Mouse (Mus musculus): ENCODE measurements at regions not wholly inside any gene's neighbourhood (a gene's known extent, or its start where the extent isn't known, plus 50 kb on each side); places are given as distances from the start of the nearest gene placed in this dataset.
"Not testable (repeated sequence)": the region's sequence is repeated elsewhere in the genome, so short reads cannot be mapped to it uniquely, and the experiment has no call there.

DNA sequence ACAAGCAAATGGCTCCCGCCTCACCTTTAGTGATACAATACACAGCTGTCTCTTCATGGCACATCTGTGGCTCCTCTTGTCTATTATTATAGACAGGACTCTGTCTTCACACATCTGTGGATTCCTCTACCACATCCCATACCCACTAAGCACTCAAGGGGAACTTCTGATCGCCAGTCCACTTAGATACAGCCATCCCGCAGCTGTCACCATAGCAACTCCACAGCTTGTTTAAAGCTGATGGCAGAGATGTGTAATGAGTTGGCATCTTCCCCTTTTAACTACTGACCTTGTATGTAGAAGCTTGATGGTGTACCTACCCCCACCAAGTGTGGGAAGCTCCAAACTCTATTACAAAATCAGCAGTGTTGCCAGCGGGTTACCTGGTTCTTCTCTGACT, 109.5 kb upstream of the Pfn2 start:
- intact Hi-C loops (cut with DNase I) = no loop called here

DNA sequence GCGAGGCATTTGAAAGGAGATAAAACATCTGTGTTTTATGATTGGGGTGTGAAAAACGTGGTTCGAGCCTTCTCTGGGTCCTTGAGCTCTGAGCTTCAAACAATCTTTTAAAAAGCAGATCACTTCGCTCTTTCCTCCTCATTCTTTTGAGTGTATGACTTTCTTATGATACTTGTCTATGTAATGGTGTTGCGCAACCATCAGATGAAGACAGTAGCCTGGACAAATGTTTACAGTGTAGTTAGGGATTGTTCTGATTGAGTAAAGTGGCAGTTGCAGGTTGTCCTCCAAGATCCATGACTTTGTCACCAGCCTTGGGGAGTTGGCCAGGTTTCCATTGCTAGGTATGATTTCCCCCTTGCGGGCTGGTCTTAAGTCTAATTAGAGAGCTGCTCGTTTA, 116.1 kb upstream of the Pfn2 start:
- intact Hi-C loops (cut with DNase I) = no loop called here

DNA sequence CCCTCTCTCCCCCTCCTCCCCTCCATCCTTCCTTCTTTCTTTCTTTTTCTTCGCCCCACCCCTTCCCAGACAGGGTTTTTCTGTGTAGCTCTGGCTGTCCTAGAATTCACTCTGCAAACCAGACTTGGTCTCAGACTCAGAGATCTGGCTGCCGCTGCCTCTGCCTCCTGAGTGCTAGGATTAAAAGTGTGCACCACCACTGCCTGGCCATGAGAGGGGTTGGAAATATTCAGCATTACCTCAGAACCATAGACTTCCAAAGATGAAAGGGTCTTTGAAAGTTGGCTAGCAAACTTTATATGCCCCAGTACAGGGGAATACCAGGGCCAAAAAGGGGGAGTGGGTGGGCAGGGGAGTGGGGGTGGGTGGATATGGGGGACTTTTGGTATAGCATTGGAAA, 122.7 kb upstream of the Pfn2 start:
- intact Hi-C loops (cut with DNase I) = not testable (repeated sequence)

DNA sequence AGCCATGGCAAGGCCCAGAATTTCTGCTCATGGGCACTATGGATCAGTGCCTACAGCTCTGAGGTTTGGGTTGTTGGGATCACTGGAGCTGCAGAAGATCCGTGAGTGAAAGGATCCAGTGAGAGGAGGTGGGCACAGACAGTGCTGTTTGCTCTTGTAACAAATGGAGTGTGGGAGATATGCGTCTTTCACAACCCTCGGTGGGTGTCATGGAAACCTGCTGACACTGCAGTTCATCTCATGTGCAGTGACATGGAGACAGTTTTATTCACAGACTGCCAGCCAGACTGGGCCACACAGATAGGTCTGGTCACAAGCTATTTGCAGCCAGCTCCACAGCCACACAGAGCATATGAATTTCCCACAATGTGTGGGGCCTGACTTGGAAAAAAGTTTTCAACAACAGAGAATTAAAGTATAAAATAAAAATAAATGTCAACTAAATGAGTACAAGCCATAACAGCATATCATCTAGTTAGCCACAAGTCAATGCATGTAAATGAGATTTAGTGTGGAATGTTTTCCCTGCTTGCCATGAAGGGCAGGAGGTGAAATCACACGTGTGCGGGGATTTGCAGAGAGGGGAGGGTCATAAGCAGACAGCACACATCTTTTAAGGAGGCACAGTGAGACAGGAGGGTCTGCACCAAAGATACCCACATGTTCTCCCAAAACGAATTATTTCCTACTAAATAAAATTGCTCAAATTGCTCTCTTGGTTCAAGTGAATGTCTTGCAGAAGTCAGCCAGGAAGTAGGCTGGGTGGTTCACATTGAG, 124.8 kb upstream of the Pfn2 start:
- intact Hi-C loops (cut with DNase I) = no loop called here

DNA sequence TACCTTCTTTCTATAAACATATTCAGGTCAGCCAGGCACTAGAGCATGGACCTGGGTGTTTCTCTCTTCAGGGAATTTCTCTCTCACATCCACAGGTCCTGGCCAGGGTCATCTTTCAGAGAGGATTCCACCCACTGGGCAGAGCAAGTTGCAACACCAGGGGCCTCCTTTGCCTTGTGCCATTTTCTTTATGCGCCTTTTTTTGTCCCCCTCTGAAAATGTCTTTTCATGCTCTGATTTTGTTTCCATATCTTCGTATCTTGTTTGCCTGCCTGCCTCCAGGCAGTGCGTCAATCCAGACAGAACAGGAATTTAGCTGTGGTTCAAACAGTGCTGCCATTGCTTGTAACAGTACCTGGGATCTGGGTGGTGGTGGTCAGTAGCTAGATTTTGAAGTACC, 125.7 kb upstream of the Pfn2 start:
- intact Hi-C loops (cut with DNase I) = no loop called here

DNA sequence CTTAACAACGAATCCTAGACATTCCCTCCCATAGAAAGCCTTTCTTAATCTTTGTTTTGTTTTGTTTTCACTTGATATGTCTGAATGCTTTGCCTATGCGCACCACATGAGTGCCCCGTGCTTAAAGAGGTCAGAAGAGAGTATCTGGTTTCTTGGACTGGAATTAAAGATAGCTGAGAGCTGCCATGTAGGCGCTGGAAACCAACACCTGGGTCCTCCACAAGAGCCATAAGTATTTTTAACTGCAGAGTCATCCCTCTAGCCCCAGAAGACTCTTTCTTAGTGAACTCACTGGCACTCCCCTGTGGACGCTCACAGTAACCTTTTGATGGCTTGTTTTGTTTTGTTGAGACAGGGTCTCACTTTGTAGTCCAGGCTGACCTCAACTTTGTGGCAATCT, 127.5 kb upstream of the Pfn2 start:
- intact Hi-C loops (cut with DNase I) = no loop called here

DNA sequence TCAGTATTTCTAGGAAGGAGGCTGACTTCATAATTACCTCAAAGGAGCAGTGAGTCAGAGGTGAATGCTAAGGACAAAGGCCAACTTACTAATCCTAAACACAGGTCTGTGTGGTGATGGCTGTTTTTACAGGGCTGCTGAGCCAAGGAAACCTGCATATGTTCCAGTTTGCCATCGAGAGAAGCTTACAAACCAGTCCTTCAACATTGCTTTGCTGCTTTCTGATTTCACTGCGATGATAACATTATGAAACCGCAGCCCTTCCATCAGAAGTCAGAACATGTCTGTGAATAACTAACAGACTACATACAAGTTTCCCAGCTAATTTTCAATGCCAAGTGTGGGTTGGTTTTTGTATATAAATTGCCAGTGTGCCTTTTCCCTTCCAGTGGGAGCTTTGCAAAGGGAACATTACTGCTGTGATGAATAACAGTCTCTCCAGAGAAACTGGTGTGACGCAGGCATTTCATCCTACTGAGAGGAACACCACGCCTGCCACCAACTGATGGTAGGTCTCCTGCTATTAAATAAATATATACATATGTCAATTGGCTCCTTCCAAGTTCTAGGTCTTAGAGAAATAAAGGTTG, 128.9 kb upstream of the Pfn2 start:
- intact Hi-C loops (cut with DNase I) = no loop called here

DNA sequence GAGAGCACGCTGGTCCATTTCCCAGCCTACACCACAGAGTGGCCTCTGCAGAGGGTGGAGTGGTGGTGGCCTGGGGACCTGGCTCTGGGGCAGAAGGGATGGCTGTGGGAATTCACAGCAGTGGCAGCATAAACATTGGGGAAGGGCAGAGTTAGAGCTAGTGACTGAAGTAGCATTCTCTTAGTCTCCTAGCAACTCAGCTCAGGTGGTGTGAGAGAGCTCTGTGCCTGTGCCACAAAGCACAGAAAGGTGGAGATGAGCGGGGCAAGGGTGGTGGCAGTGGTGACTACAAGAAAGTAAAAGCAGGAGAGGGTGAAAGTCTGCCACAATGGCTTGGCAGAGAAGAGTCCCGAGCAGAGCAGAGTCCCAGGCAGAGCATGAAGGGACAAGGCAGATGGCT, 140.3 kb upstream of the Pfn2 start:
- intact Hi-C loops (cut with DNase I) = no loop called here

DNA sequence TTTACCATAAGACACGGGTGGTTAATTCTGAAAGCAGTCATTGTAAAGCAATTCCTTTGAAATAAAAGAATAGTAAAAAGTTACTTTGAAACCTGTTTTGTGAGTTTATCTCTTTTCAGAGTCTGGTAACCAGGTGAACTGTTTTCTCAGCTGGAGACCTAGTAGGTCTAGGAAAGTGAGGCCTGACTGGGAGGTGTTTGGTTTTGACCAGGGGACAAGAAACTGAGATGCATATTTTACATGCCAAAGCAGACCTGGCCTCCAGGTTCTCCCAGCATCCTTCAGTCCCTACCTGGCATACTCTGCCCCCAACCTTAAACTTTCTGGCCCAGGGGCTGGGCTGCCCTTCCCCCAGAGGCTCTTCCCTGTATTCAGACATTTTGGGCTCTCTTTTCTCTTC, 142.9 kb upstream of the Pfn2 start:
- intact Hi-C loops (cut with DNase I) = loop anchor here (10.0 kb wide), 1 partner anchor 136 kb away; no protein-coding TSS in a partner anchor

DNA sequence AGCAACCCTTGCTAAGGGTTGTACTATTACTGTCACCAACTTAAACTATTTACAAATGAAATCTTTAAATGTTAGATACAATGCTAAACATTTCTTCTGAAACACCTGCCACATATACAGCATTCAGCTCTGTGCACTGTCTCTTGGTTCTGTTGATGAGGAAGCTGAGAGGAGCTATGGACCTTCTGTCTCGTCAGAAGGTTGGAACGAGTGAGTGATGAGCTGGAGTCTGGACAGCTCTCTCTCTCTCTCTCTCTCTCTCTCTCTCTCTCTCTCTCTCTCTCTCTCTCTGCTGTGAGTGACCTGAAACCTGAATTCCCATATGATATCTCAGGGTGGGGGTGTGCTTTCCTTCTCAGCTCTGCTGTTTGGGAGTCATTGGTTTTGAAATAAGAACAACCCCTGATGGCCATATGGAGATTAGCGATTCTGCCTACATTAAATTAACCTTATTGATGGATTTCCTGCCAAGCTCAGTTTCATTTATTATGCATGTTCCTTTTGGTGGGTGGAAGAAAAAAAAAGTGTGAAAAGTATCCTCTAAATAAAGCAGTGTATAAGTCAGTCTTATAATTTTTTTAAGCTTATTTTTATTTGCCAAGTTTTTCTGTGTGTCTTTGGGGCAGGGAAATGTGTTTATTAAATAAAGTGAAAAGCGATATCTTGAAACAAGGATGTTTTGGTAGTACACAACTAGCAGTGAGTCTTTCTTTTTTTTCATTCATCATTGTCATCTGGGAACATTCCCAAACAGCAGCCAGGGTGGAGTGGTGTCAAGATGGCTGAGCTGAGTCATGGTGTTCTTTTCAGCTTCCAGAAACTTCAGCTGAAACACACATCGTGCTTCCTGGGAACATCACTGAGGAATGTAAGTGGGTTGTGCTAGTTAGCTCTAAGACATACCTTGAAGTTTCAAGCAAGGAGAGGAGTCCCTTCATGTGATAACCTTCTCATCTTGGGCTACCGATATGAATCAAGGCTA, 150.5 kb upstream of the Pfn2 start:
- intact Hi-C loops (cut with DNase I) = loop anchor here (10.0 kb wide), 1 partner anchor 144 kb away; no protein-coding TSS in a partner anchor

DNA sequence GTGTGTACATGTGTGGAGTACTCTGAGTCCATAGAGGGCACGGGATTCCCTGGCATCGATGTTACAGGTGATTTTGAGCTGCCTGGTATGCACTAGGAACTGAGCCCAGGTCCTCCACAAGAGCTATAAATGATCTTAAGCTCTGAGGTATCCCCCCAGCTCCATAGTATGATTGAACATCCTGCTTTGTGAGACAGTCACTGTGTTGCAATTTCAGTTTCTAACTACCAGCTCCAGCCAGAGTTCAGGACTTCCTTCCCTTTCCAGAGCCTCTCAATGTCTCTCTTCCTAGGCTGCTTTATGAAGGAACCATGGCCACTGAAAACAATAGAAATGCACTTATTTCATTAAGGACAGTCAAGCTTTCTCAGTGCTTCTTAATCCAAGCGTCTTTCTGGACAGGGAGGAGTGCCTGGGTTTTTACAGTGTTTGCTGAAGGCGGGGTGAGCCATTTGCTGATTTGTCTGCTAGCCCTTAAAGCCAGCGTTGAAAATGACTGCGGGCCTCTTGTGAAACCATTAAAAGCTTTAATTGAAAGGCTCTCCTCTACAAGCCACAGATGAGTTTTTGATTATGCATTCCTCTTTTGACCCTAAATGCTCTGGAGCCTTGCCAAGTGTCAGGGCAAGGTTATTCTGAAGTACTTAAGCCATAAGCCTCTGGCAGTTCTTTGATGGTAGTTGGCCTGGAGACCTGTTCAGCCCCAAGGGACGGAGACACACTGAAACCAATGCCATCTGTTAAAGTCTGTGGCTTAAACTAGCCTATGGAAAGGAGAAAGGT, 155.1 kb upstream of the Pfn2 start:
- intact Hi-C loops (cut with DNase I) = no loop called here

DNA sequence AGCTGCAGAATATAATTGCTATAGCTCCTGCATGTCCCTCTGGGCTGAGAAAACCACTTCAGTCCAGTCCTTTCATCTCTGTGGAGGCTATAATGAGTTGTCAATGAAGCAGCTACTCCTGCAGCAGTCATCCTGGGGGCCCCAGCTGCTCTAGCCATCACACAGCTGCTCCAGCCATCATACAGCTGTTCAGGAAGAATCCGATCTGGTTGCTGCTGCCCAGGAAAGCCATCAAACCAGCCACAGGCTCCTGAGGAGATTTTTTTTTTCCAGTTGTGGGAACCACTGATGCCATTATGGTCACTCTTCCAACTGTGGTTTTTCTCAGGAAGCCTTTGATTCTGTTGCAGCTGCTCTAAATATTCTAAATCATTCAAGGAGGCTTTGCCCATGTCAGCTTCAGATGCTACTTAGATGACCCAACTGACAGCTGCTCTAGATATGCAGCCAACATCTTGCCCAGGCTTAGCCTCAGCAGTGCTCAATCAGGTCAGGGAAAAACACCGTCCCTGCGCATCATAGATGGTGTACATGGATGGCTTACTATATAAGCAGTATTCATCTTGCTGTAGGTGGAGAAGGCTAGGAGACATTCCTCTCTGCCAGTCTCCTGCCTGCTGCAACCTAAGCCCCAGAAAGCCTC, 177.0 kb upstream of the Pfn2 start:
- intact Hi-C loops (cut with DNase I) = no loop called here

DNA sequence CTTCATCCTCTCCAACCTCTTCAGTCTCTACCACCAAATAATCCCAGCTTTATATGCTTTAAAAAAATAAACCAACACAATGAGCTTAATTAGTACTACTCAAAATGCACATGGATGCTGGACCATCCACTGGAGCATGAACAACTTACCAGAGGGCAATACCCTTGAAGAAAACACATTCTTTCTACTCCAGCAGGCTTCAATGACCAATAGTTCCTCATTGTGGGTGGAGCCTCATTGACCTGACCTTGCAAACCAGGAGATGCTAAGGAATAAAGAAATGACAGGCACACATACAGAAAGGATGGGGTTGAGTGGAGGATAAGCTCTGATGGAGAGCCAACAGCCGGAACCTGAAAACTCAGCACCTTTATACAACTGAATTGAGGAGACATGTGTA, 201.7 kb upstream of the Pfn2 start:
- intact Hi-C loops (cut with DNase I) = no loop called here

DNA sequence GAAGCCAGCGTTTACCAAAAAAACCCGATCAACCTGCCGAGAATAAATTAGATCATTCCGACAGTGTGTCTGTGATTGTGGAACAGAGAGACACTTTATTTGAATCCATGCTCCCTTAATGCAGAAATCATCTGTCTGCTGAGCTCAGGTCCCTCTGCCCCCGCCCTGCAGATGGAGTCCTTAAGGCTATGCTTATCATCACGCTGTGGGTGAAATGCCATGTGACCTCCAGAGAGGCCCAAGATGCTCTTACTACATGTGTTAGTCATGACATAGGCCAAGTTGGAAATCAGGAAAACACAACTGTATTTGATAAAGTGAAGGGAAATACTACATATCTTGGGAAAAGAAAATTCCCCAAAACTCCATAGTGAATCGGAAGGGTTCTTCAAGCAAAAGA, 206.8 kb upstream of the Pfn2 start:
- intact Hi-C loops (cut with DNase I) = no loop called here

DNA sequence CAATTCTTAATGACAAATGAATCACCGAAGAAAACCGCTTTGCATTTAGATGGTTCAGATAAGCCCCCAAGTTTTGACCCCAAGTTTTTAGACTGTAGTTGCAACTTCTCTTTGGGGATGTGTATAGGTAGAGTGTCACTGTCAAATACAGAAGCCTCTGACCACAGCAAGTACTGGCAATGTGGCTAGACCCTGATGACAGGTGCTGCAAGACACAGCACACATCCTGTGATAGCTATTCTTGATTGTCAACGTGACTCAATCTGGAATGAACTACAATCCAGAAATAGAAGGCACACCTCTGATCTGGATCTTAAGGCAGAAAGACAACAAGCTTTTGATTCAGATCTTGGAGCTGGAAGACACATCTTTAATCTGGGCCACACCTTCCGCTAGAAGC, 207.3 kb upstream of the Pfn2 start:
- intact Hi-C loops (cut with DNase I) = no loop called here

DNA sequence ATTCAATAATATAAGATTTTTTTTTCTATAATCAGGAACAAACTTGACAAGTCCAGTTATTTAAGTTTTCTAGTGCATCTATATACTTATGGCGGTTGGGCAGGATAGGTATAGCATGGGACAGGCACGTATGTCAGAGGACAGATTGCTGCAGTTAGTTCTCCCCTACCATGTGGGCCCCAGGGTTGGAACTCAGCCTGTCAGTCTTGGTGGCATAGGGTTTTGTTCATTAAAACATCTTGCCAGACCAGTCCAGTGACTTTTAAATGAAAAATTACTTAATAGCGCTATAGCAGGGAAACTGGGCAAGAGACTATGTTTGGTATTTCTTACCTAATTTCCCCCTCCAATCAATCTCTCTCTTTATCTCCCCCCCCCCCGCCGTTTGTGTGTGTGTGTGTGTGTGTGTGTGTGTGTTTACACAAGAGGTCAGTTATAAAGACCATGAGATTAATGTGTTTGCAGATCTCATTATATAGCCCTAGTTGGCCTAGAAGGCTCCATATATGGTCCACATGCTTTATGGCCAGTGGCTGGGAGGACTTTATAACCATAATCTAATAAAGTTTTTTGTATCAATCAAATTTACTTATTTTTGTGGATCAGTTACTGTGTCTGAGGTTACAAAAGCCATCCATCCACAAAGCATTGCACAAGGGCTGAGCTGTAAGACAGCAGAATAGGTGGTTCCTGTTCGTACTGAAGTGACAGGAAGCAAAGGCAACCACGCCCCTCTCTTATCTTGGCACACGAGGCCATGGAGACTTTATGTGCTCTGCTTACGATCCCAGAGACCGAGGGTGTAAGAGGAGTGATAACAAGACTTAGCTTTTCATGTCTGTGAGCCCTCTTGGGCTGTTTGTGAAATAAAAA, 208.5 kb upstream of the Pfn2 start:
- intact Hi-C loops (cut with DNase I) = no loop called here

DNA sequence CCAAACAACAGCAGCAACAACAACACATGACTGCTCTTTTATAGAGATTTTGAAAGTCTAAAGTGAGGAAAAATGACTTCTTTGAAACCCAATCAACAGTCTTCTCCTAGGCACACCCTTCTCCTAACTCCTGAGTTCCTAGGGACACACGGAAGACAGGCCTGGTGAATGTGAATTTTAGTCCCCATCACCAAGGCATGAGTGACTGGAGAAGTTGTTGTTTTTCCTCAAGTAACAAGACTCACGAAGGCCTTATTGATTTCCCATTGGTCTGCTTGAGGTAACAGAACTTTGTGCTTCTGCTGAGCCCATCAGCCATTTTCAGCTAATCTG, 209.2 kb upstream of the Pfn2 start:
- intact Hi-C loops (cut with DNase I) = no loop called here

DNA sequence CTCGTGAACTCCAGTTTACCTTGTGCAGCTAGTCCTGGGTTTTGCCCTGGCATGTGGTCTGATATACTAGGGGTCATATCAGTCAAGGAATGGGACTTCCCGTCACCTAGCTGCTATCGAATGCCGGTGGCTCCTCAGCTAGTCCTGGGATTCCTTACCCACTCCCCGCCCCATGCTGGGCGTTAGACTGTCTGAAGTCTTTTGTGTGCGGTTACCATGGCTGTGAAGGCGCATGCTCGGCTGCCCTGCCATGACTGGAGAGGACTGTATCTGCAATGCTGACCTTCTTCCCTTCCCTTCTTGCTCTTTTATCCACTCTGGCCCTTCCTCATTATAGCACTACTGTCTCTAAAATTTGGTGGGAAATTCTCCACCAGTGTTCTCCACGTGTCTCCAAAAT, 210.3 kb upstream of the Pfn2 start:
- intact Hi-C loops (cut with DNase I) = no loop called here

DNA sequence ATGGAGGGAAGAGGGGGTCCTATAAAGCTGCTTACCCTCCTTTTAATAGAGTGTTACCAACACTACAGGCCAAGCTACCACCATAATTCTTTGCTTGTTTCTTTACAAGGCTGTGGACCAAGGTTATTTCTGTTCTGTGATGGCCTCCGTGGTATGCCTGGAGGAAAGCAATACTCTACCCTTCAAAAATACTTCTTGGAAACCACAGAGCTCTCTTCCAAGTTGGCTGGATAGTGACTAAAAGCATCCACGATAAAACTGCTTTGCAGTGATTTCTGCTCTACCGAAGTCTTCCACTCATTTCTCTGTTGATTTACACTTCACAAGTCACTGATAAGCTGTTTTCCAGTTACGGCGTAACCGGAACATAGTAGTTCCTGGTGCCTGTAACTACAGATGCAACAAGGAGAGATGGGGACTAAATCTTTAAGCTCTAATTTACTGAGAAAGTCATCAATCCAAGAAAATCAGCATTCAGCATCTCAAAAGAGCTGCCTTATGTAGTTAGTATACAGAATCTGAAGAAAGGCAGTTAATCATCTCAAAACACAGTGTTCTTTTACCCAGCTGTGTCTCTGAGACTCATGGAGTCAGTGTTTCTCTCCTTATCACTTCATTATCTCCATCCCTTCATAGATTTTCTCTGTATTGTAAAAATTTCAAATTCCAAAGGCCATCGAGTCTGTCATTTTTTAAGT, 216.1 kb upstream of the Pfn2 start:
- intact Hi-C loops (cut with DNase I) = no loop called here
